Mouse (Mus musculus): ENCODE measurements at regions not wholly inside any gene's neighbourhood (a gene's known extent, or its start where the extent isn't known, plus 50 kb on each side); places are given as distances from the start of the nearest gene placed in this dataset.

- Histone ChIP-seq H3K4me3 (no peak overlapping the region), H3ac (ENCODE audit: control insufficient read depth, insufficient read length) (no peak overlapping the region), H3K27me3 (ENCODE audit: control insufficient read depth, insufficient read depth, insufficient read length) (no peaks in the 10 kb centered on the region), H3K79me2 (ENCODE audit: control insufficient read depth, insufficient read depth) (no peaks in the 10 kb centered on the region), H3K36me3 (ENCODE audit: control insufficient read depth, insufficient read depth) (no peaks in the 10 kb centered on the region), H3K4me2 (ENCODE audit: low read depth) (no peak overlapping the region)
- TF ChIP-seq SRF (IDR thresholded peaks at IDR 0.05; ENCODE audit: control insufficient read depth, insufficient read length, low read depth) (no peak), CEBPB (IDR thresholded peaks at IDR 0.05; ENCODE audit: insufficient read depth, poor library complexity, severe bottlenecking) (no peak), MYOG (IDR thresholded peaks at IDR 0.05; ENCODE audit: control insufficient read depth in 1 of 3, insufficient read depth in 1 of 3, insufficient read length in 2 of 3, low read depth in 2 of 3) (no peak), POLR2AphosphoS2 (IDR thresholded peaks at IDR 0.05; ENCODE audit: insufficient read length, low read depth) (no peak), MYOD1 (IDR thresholded peaks at IDR 0.05; ENCODE audit: control insufficient read depth in 1 of 3, insufficient read length in 2 of 3, low read depth in 2 of 3) (no peak), USF1 (IDR thresholded peaks at IDR 0.05; ENCODE audit: low read depth) (no peak), TCF3 (IDR thresholded peaks at IDR 0.05; ENCODE audit: insufficient read length, low read depth) (no peak), REST (IDR thresholded peaks at IDR 0.05; ENCODE audit: insufficient read depth, insufficient read length) (no peak), MAX (IDR thresholded peaks at IDR 0.05; ENCODE audit: low read depth) (no peak), TCF12 (IDR thresholded peaks at IDR 0.05; ENCODE audit: insufficient read depth, poor library complexity, severe bottlenecking) (no peak), E2F4 (IDR thresholded peaks at IDR 0.05; ENCODE audit: insufficient read depth) (no peak)
These were observed 75.2 kb downstream of the Cdc7 start for GRCm38 (mm10) chr5:107039340-107039739.

- Histone ChIP-seq H3K4me3 (no peak overlapping the region), H3ac (ENCODE audit: control insufficient read depth, insufficient read length) (no peak overlapping the region), H3K4me2 (ENCODE audit: low read depth) (no peak overlapping the region), H3K79me2 (ENCODE audit: control insufficient read depth, insufficient read depth) (no peaks in the 10 kb centered on the region), H3K36me3 (ENCODE audit: control insufficient read depth, insufficient read depth) (no peaks in the 10 kb centered on the region), H3K27me3 (ENCODE audit: control insufficient read depth, insufficient read depth, insufficient read length) (no peaks in the 10 kb centered on the region)
- no peak for TF ChIP-seq MYOD1 (IDR thresholded peaks at IDR 0.05; ENCODE audit: control insufficient read depth in 1 of 3, insufficient read length in 2 of 3, low read depth in 2 of 3)
- no peak for TF ChIP-seq USF1 (IDR thresholded peaks at IDR 0.05; ENCODE audit: low read depth)
- no peak for TF ChIP-seq MYOG (IDR thresholded peaks at IDR 0.05; ENCODE audit: control insufficient read depth in 1 of 3, insufficient read depth in 1 of 3, insufficient read length in 2 of 3, low read depth in 2 of 3)
- no peak for TF ChIP-seq POLR2A (IDR thresholded peaks at IDR 0.05; ENCODE audit: insufficient read length, low read depth)
- no peak for TF ChIP-seq TCF12 (IDR thresholded peaks at IDR 0.05; ENCODE audit: insufficient read depth, poor library complexity, severe bottlenecking)
- TF ChIP-seq E2F4 (IDR thresholded peaks at IDR 0.05; ENCODE audit: insufficient read depth), result no peak
- no peak for TF ChIP-seq TCF3 (IDR thresholded peaks at IDR 0.05; ENCODE audit: insufficient read length, low read depth)
- TF ChIP-seq CEBPB (IDR thresholded peaks at IDR 0.05; ENCODE audit: insufficient read depth, poor library complexity, severe bottlenecking), result no peak
- TF ChIP-seq SRF (IDR thresholded peaks at IDR 0.05; ENCODE audit: control insufficient read depth, insufficient read length, low read depth), result no peak
- TF ChIP-seq MAX (IDR thresholded peaks at IDR 0.05; ENCODE audit: low read depth), result no peak
- TF ChIP-seq REST (IDR thresholded peaks at IDR 0.05; ENCODE audit: insufficient read depth, insufficient read length), result no peak
- TF ChIP-seq POLR2AphosphoS2 (IDR thresholded peaks at IDR 0.05; ENCODE audit: insufficient read length, low read depth), result no peak
These were observed 75.8 kb downstream of the Cdc7 start for GRCm38 (mm10) chr5:107039956-107040355.

GRCm38 (mm10) chr5:107040489-107040888 is 76.4 kb downstream of the Cdc7 start:
- no peaks in the 10 kb centered on the region for H3K27me3 ChIP-seq (ENCODE audit: control insufficient read depth, insufficient read depth, insufficient read length)
- H3ac ChIP-seq (ENCODE audit: control insufficient read depth, insufficient read length), result no peak overlapping the region
- H3K36me3 ChIP-seq (ENCODE audit: control insufficient read depth, insufficient read depth), result no peaks in the 10 kb centered on the region
- H3K4me2 ChIP-seq (ENCODE audit: low read depth), result no peak overlapping the region
- no peaks in the 10 kb centered on the region for H3K79me2 ChIP-seq (ENCODE audit: control insufficient read depth, insufficient read depth)
- no peak overlapping the region for H3K4me3 ChIP-seq
- TF ChIP-seq POLR2A (IDR thresholded peaks at IDR 0.05; ENCODE audit: insufficient read length, low read depth) (no peak), TCF12 (IDR thresholded peaks at IDR 0.05; ENCODE audit: insufficient read depth, poor library complexity, severe bottlenecking) (no peak), USF1 (IDR thresholded peaks at IDR 0.05; ENCODE audit: low read depth) (no peak), SRF (IDR thresholded peaks at IDR 0.05; ENCODE audit: control insufficient read depth, insufficient read length, low read depth) (no peak), MYOD1 (IDR thresholded peaks at IDR 0.05; ENCODE audit: control insufficient read depth in 1 of 3, insufficient read length in 2 of 3, low read depth in 2 of 3) (no peak), MAX (IDR thresholded peaks at IDR 0.05; ENCODE audit: low read depth) (no peak), MYOG (IDR thresholded peaks at IDR 0.05; ENCODE audit: control insufficient read depth in 1 of 3, insufficient read depth in 1 of 3, insufficient read length in 2 of 3, low read depth in 2 of 3) (no peak), E2F4 (IDR thresholded peaks at IDR 0.05; ENCODE audit: insufficient read depth) (no peak), TCF3 (IDR thresholded peaks at IDR 0.05; ENCODE audit: insufficient read length, low read depth) (no peak), CEBPB (IDR thresholded peaks at IDR 0.05; ENCODE audit: insufficient read depth, poor library complexity, severe bottlenecking) (no peak), REST (IDR thresholded peaks at IDR 0.05; ENCODE audit: insufficient read depth, insufficient read length) (no peak), POLR2AphosphoS2 (IDR thresholded peaks at IDR 0.05; ENCODE audit: insufficient read length, low read depth) (no peak)

GRCm38 (mm10) chr5:107045163-107045562 is 81.0 kb downstream of the Cdc7 start:
- H3ac ChIP-seq (ENCODE audit: control insufficient read depth, insufficient read length), result no peak overlapping the region
- no peak for TF ChIP-seq TCF12 (IDR thresholded peaks at IDR 0.05; ENCODE audit: insufficient read depth, poor library complexity, severe bottlenecking)
- TF ChIP-seq MYOG (IDR thresholded peaks at IDR 0.05; ENCODE audit: control insufficient read depth in 1 of 3, insufficient read depth in 1 of 3, insufficient read length in 2 of 3, low read depth in 2 of 3), result no peak
- TF ChIP-seq SRF (IDR thresholded peaks at IDR 0.05; ENCODE audit: control insufficient read depth, insufficient read length, low read depth), result no peak
- no peak overlapping the region for H3K4me2 ChIP-seq (ENCODE audit: low read depth)
- H3K36me3 ChIP-seq (ENCODE audit: control insufficient read depth, insufficient read depth), result no peaks in the 10 kb centered on the region
- H3K4me3 ChIP-seq, result no peak overlapping the region
- H3K27me3 ChIP-seq (ENCODE audit: control insufficient read depth, insufficient read depth, insufficient read length), result no peaks in the 10 kb centered on the region
- H3K79me2 ChIP-seq (ENCODE audit: control insufficient read depth, insufficient read depth), result no peaks in the 10 kb centered on the region

GRCm38 (mm10) chr5:107046501-107046931 is 82.4 kb downstream of the Cdc7 start:
- TF ChIP-seq MYOD1 (IDR thresholded peaks at IDR 0.05; ENCODE audit: control insufficient read depth in 1 of 3, insufficient read length in 2 of 3, low read depth in 2 of 3) (no peak), TCF12 (IDR thresholded peaks at IDR 0.05; ENCODE audit: insufficient read depth, poor library complexity, severe bottlenecking) (no peak), MAX (IDR thresholded peaks at IDR 0.05; ENCODE audit: low read depth) (no peak), USF1 (IDR thresholded peaks at IDR 0.05; ENCODE audit: low read depth) (no peak), CEBPB (IDR thresholded peaks at IDR 0.05; ENCODE audit: insufficient read depth, poor library complexity, severe bottlenecking) (no peak), SRF (IDR thresholded peaks at IDR 0.05; ENCODE audit: control insufficient read depth, insufficient read length, low read depth) (no peak), POLR2AphosphoS2 (IDR thresholded peaks at IDR 0.05; ENCODE audit: insufficient read length, low read depth) (no peak), E2F4 (IDR thresholded peaks at IDR 0.05; ENCODE audit: insufficient read depth) (no peak), MYOG (IDR thresholded peaks at IDR 0.05; ENCODE audit: control insufficient read depth in 1 of 3, insufficient read depth in 1 of 3, insufficient read length in 2 of 3, low read depth in 2 of 3) (no peak), POLR2A (IDR thresholded peaks at IDR 0.05; ENCODE audit: insufficient read length, low read depth) (no peak), REST (IDR thresholded peaks at IDR 0.05; ENCODE audit: insufficient read depth, insufficient read length) (no peak), TCF3 (IDR thresholded peaks at IDR 0.05; ENCODE audit: insufficient read length, low read depth) (no peak)
- Histone ChIP-seq H3ac (ENCODE audit: control insufficient read depth, insufficient read length) (no peak overlapping the region), H3K4me2 (ENCODE audit: low read depth) (no peak overlapping the region), H3K79me2 (ENCODE audit: control insufficient read depth, insufficient read depth) (no peaks in the 10 kb centered on the region), H3K27me3 (ENCODE audit: control insufficient read depth, insufficient read depth, insufficient read length) (no peaks in the 10 kb centered on the region), H3K36me3 (ENCODE audit: control insufficient read depth, insufficient read depth) (no peaks in the 10 kb centered on the region), H3K4me3 (no peak overlapping the region)

Data from myocyte (in vitro differentiated cells).